Mouse (Mus musculus) myocyte (in vitro differentiated cells): ENCODE data around the gene Frs3. TPM values are rescaled to one million over a fixed set of nuclear protein-coding genes. Genes with fewer than 3 reads are reported as not detected.
A peak's percentile ranks its signal among the peaks of the same experiment; 100 is the strongest.

Source experiments
- H3K27me3 ChIP-seq: one replicate; pipeline ENCODE4 v1.6.1; 2011; ENCODE audit not compliant: control insufficient read depth, insufficient read depth, insufficient read length
- H3K36me3 ChIP-seq: one replicate; pipeline ENCODE4 v1.6.1; 2011; ENCODE audit not compliant: control insufficient read depth, insufficient read depth
- H3K4me2 ChIP-seq: one replicate; pipeline ENCODE4 v1.6.1; 2011; ENCODE audit warnings: low read depth, control low read depth
- H3K4me3 ChIP-seq: one replicate; pipeline ENCODE4 v1.5.1; 2011; ENCODE audit warnings: mild to moderate bottlenecking, control low read depth, moderate library complexity
- H3K79me2 ChIP-seq: one replicate; pipeline ENCODE4 v1.6.1; 2011; ENCODE audit not compliant: control insufficient read depth, insufficient read depth
- H3ac ChIP-seq: one replicate; pipeline ENCODE4 v1.6.1; 2011; ENCODE audit not compliant: control insufficient read depth, insufficient read length
- CEBPB ChIP-seq: IDR thresholded peaks from 2 replicates; pipeline ENCODE4 v1.6.1; 2011; ENCODE audit warnings: mild to moderate bottlenecking, moderate library complexity; ENCODE audit not compliant: poor library complexity, insufficient read depth, severe bottlenecking
- E2F4 ChIP-seq: IDR thresholded peaks from one replicate; pipeline ENCODE4 v1.6.1; 2011; ENCODE audit warnings: mild to moderate bottlenecking, control low read depth, moderate library complexity; ENCODE audit not compliant: insufficient read depth
- MAX ChIP-seq: IDR thresholded peaks from one replicate; pipeline ENCODE4 v1.6.1; 2011; ENCODE audit warnings: low read depth, mild to moderate bottlenecking, control low read depth
- MYOD1 ChIP-seq, 3 experiments: IDR thresholded peaks; one replicate each; pipeline ENCODE4 v1.6.1; 2011; ENCODE audit warnings: control low read depth in 2 of 3, low read depth in 2 of 3, mild to moderate bottlenecking in 2 of 3, moderate library complexity in 1 of 3; ENCODE audit not compliant: insufficient read length in 2 of 3, control insufficient read depth in 1 of 3
- MYOG ChIP-seq, 3 experiments: IDR thresholded peaks; one replicate each; pipeline ENCODE4 v1.6.1; 2011; ENCODE audit warnings: control low read depth in 2 of 3, low read depth in 2 of 3, mild to moderate bottlenecking in 2 of 3; ENCODE audit not compliant: insufficient read length in 2 of 3, control insufficient read depth in 1 of 3, insufficient read depth in 1 of 3
- POLR2A ChIP-seq: IDR thresholded peaks from one replicate; pipeline ENCODE4 v1.6.1; 2011; ENCODE audit warnings: low read depth, mild to moderate bottlenecking, control low read depth, moderate library complexity; ENCODE audit not compliant: insufficient read length
- POLR2AphosphoS2 ChIP-seq: IDR thresholded peaks from one replicate; pipeline ENCODE4 v1.6.1; 2011; ENCODE audit warnings: low read depth, control low read depth; ENCODE audit not compliant: insufficient read length
- REST ChIP-seq: IDR thresholded peaks from one replicate; pipeline ENCODE4 v1.6.1; 2011; ENCODE audit warnings: mild to moderate bottlenecking, control low read depth, moderate library complexity; ENCODE audit not compliant: insufficient read depth, insufficient read length
- SRF ChIP-seq: IDR thresholded peaks from one replicate; pipeline ENCODE4 v1.6.1; 2011; ENCODE audit warnings: low read depth; ENCODE audit not compliant: control insufficient read depth, insufficient read length
- TCF12 ChIP-seq: IDR thresholded peaks from one replicate; pipeline ENCODE4 v1.6.1; 2011; ENCODE audit warnings: mild to moderate bottlenecking, control low read depth; ENCODE audit not compliant: poor library complexity, insufficient read depth, severe bottlenecking
- TCF3 ChIP-seq: IDR thresholded peaks from one replicate; pipeline ENCODE4 v1.6.1; 2011; ENCODE audit warnings: low read depth, control low read depth; ENCODE audit not compliant: insufficient read length
- USF1 ChIP-seq: IDR thresholded peaks from one replicate; pipeline ENCODE4 v1.6.1; 2011; ENCODE audit warnings: low read depth, mild to moderate bottlenecking, control low read depth, moderate library complexity
- polyA plus RNA-seq: library from polyadenylated mRNA; unstranded; fragments of >200 nt; fragmentation: generic; extraction: Trizol; gene quantifications from one replicate; pipeline ENCODE4 v1.2.1, GENCODE M21; 2012; ENCODE audit warnings: missing spikeins

Frs3 gene
- polyA plus RNA-seq, 1 experiment = 3.4 TPM

- TF ChIP-seq REST (no peak), MYOD1 (IDR thresholded peaks at IDR 0.05; ENCODE audit: control insufficient read depth in 1 of 3, insufficient read length in 2 of 3, low read depth in 2 of 3) (no peak), TCF12 (no peak), SRF (no peak), MYOG (IDR thresholded peaks at IDR 0.05; ENCODE audit: control insufficient read depth in 1 of 3, insufficient read depth in 1 of 3, insufficient read length in 2 of 3, low read depth in 2 of 3) (no peak), POLR2AphosphoS2 (no peak), E2F4 (no peak), CEBPB (no peak), POLR2A (no peak), TCF3 (no peak), USF1 (no peak), MAX (no peak)
- Histone ChIP-seq H3ac (no peak overlapping the region), H3K4me2 (no peak overlapping the region), H3K27me3 (no peaks in the 10 kb centered on the region), H3K79me2 (no peaks in the 10 kb centered on the region), H3K4me3 (no peak overlapping the region), H3K36me3 (no peaks in the 10 kb centered on the region)
Observed at GRCm38 (mm10) chr17:47744746-47745368, 56.0 kb downstream of the Frs3 start.

GRCm38 (mm10) chr17:47748791-47749553 is 60.1 kb downstream of the Frs3 start:
- Histone ChIP-seq H3K79me2 (no peaks in the 10 kb centered on the region), H3ac (no peak overlapping the region), H3K4me2 (no peak overlapping the region), H3K27me3 (no peaks in the 10 kb centered on the region), H3K36me3 (no peaks in the 10 kb centered on the region), H3K4me3 (no peak overlapping the region)
- TF ChIP-seq MYOD1 (IDR thresholded peaks at IDR 0.05; ENCODE audit: control insufficient read depth in 1 of 3, insufficient read length in 2 of 3, low read depth in 2 of 3) (peak in 2 of 3 experiments; percentile 1 to 88), MYOG (IDR thresholded peaks at IDR 0.05; ENCODE audit: control insufficient read depth in 1 of 3, insufficient read depth in 1 of 3, insufficient read length in 2 of 3, low read depth in 2 of 3) (peak in 2 of 3 experiments; percentile 5 to 27), SRF (no peak)

GRCm38 (mm10) chr17:47749626-47750025 is 60.8 kb downstream of the Frs3 start:
- no peak for TF ChIP-seq TCF12
- no peak overlapping the region for H3K4me3 ChIP-seq
- H3K79me2 ChIP-seq = no peaks in the 10 kb centered on the region
- H3K27me3 ChIP-seq = no peaks in the 10 kb centered on the region
- H3ac ChIP-seq = no peak overlapping the region
- H3K4me2 ChIP-seq = no peak overlapping the region
- no peaks in the 10 kb centered on the region for H3K36me3 ChIP-seq

- H3K79me2 ChIP-seq = no peaks in the 10 kb centered on the region
- no peak overlapping the region for H3K4me3 ChIP-seq
- no peaks in the 10 kb centered on the region for H3K36me3 ChIP-seq
- TF ChIP-seq MYOG (IDR thresholded peaks at IDR 0.05; ENCODE audit: control insufficient read depth in 1 of 3, insufficient read depth in 1 of 3, insufficient read length in 2 of 3, low read depth in 2 of 3) = no peak
- no peak for TF ChIP-seq MYOD1 (IDR thresholded peaks at IDR 0.05; ENCODE audit: control insufficient read depth in 1 of 3, insufficient read length in 2 of 3, low read depth in 2 of 3)
- TF ChIP-seq TCF3 = no peak
- no peak for TF ChIP-seq TCF12
- TF ChIP-seq POLR2A = no peak
- TF ChIP-seq SRF = no peak
- no peak for TF ChIP-seq USF1
- H3ac ChIP-seq = no peak overlapping the region
- H3K27me3 ChIP-seq = no peaks in the 10 kb centered on the region
- H3K4me2 ChIP-seq = no peak overlapping the region
Observed at GRCm38 (mm10) chr17:47750101-47750500, 61.3 kb downstream of the Frs3 start.

- Histone ChIP-seq H3K27me3 (no peaks in the 10 kb centered on the region), H3K4me3 (no peak overlapping the region), H3K36me3 (no peaks in the 10 kb centered on the region), H3ac (no peak overlapping the region), H3K79me2 (no peaks in the 10 kb centered on the region), H3K4me2 (no peak overlapping the region)
- no peak for TF ChIP-seq MAX
- no peak for TF ChIP-seq CEBPB
- TF ChIP-seq USF1 = no peak
- no peak for TF ChIP-seq POLR2AphosphoS2
- TF ChIP-seq MYOG (IDR thresholded peaks at IDR 0.05; ENCODE audit: control insufficient read depth in 1 of 3, insufficient read depth in 1 of 3, insufficient read length in 2 of 3, low read depth in 2 of 3) = no peak
- no peak for TF ChIP-seq MYOD1 (IDR thresholded peaks at IDR 0.05; ENCODE audit: control insufficient read depth in 1 of 3, insufficient read length in 2 of 3, low read depth in 2 of 3)
- TF ChIP-seq POLR2A = no peak
- no peak for TF ChIP-seq TCF3
- no peak for TF ChIP-seq REST
- TF ChIP-seq E2F4 = no peak
- no peak for TF ChIP-seq SRF
- no peak for TF ChIP-seq TCF12
Observed at GRCm38 (mm10) chr17:47751811-47752210, 63.0 kb downstream of the Frs3 start.
